Mouse (Mus musculus): ENCODE data around the gene Acbd4. TPM values are rescaled to one million over a fixed set of nuclear protein-coding genes. Genes with fewer than 3 reads are reported as not detected.
A peak's percentile ranks its signal among the peaks of the same experiment; 100 is the strongest.

The Acbd4 gene
- polyA plus RNA-seq, 1 experiment from 2014 or later: 17.0 TPM

- Histone ChIP-seq H3K9ac (replicated peaks; ENCODE audit: low read depth, low read length) (no peak overlapping the region), H3K9me3 (ENCODE audit: control insufficient read depth, low read length) (no peaks in the 10 kb centered on the region), H3K4me2 (ENCODE audit: low read length) (no peak overlapping the region), H3K36me3 (ENCODE audit: control insufficient read depth, insufficient read depth) (no peaks in the 10 kb centered on the region), H3K27ac (ENCODE audit: low read length) (no peak overlapping the region), H3K4me1 (replicated peaks; ENCODE audit: control insufficient read depth, insufficient read depth, low read length) (peaks cover 25% of the 10 kb centered on the region), H3K4me3 (replicated peaks; ENCODE audit: low read length) (no peak overlapping the region), H3K27me3 (replicated peaks; ENCODE audit: control insufficient read depth, insufficient read depth, low read length) (peaks cover 5% of the 10 kb centered on the region; the same call in 1 of the 2 replicates)
- WGBS: 85% methylated on average over 6 of the region's 6 CpGs
- no peak for ATAC-seq
Observed at GRCm38 (mm10) chr11:103105810-103106209, 4.3 kb downstream of the Acbd4 start.

- H3K9ac ChIP-seq (replicated peaks; ENCODE audit: low read depth, low read length): no peak overlapping the region
- WGBS: 49% methylated on average over 4 of the region's 4 CpGs
- H3K4me3 ChIP-seq (replicated peaks; ENCODE audit: low read length): no peak overlapping the region
- H3K4me1 ChIP-seq (replicated peaks; ENCODE audit: control insufficient read depth, insufficient read depth, low read length): peaks cover 20% of the 10 kb centered on the region
- ATAC-seq: no peak
- no peak overlapping the region for H3K4me2 ChIP-seq (ENCODE audit: low read length)
- H3K36me3 ChIP-seq (ENCODE audit: control insufficient read depth, insufficient read depth): no peaks in the 10 kb centered on the region
- peaks cover 2% of the 10 kb centered on the region for H3K27me3 ChIP-seq (replicated peaks; ENCODE audit: control insufficient read depth, insufficient read depth, low read length)
- H3K27ac ChIP-seq (ENCODE audit: low read length): no peak overlapping the region
- no peaks in the 10 kb centered on the region for H3K9me3 ChIP-seq (ENCODE audit: control insufficient read depth, low read length)
Observed at GRCm38 (mm10) chr11:103106386-103106785, 4.9 kb downstream of the Acbd4 start.

GRCm38 (mm10) chr11:103111301-103111700, 9.8 kb downstream of the Acbd4 start:
- Histone ChIP-seq H3K27ac (ENCODE audit: low read length) (no peak overlapping the region), H3K9ac (replicated peaks; ENCODE audit: low read depth, low read length) (no peak overlapping the region), H3K4me2 (ENCODE audit: low read length) (no peak overlapping the region), H3K4me1 (replicated peaks; ENCODE audit: control insufficient read depth, insufficient read depth, low read length) (peaks cover 19% of the 10 kb centered on the region), H3K9me3 (ENCODE audit: control insufficient read depth, low read length) (no peaks in the 10 kb centered on the region), H3K27me3 (replicated peaks; ENCODE audit: control insufficient read depth, insufficient read depth, low read length) (peaks cover 17% of the 10 kb centered on the region), H3K4me3 (replicated peaks; ENCODE audit: low read length) (no peak overlapping the region), H3K36me3 (ENCODE audit: control insufficient read depth, insufficient read depth) (no peaks in the 10 kb centered on the region)
- 22% methylated on average over 10 of the region's 10 CpGs for WGBS
- no peak for ATAC-seq

- Histone ChIP-seq H3K9ac (replicated peaks; ENCODE audit: low read depth, low read length) (peak overlapping the region; percentile 43), H3K4me3 (replicated peaks; ENCODE audit: low read length) (peak overlapping the region; percentile 31), H3K27ac (ENCODE audit: low read length) (no peak overlapping the region), H3K27me3 (replicated peaks; ENCODE audit: control insufficient read depth, insufficient read depth, low read length) (peaks cover 17% of the 10 kb centered on the region), H3K4me1 (replicated peaks; ENCODE audit: control insufficient read depth, insufficient read depth, low read length) (peaks cover 23% of the 10 kb centered on the region), H3K4me2 (ENCODE audit: low read length) (peak overlapping the region; percentile 51), H3K9me3 (ENCODE audit: control insufficient read depth, low read length) (no peaks in the 10 kb centered on the region), H3K36me3 (ENCODE audit: control insufficient read depth, insufficient read depth) (no peaks in the 10 kb centered on the region)
- ATAC-seq: no peak
- WGBS: 2% methylated on average over 28 of the region's 28 CpGs
Observed at GRCm38 (mm10) chr11:103111881-103112551, 10.5 kb downstream of the Acbd4 start.

- WGBS: 7% methylated on average over 9 of the region's 9 CpGs
- H3K27ac ChIP-seq (ENCODE audit: low read length): no peak overlapping the region
- peak overlapping the region; percentile 51 for H3K4me2 ChIP-seq (ENCODE audit: low read length)
- ATAC-seq: no peak
- peak overlapping the region; percentile 31 for H3K4me3 ChIP-seq (replicated peaks; ENCODE audit: low read length)
- H3K9me3 ChIP-seq (ENCODE audit: control insufficient read depth, low read length): no peaks in the 10 kb centered on the region
- H3K4me1 ChIP-seq (replicated peaks; ENCODE audit: control insufficient read depth, insufficient read depth, low read length): peaks cover 28% of the 10 kb centered on the region
- peaks cover 17% of the 10 kb centered on the region for H3K27me3 ChIP-seq (replicated peaks; ENCODE audit: control insufficient read depth, insufficient read depth, low read length)
- peak overlapping the region; percentile 43; the same call in 1 of the 2 replicates for H3K9ac ChIP-seq (replicated peaks; ENCODE audit: low read depth, low read length)
- no peaks in the 10 kb centered on the region for H3K36me3 ChIP-seq (ENCODE audit: control insufficient read depth, insufficient read depth)
Observed at GRCm38 (mm10) chr11:103112552-103112912, 11.1 kb downstream of the Acbd4 start.

- H3K36me3 ChIP-seq (ENCODE audit: control insufficient read depth, insufficient read depth): no peaks in the 10 kb centered on the region
- peaks cover 17% of the 10 kb centered on the region for H3K27me3 ChIP-seq (replicated peaks; ENCODE audit: control insufficient read depth, insufficient read depth, low read length)
- H3K27ac ChIP-seq (ENCODE audit: low read length): no peak overlapping the region
- H3K4me3 ChIP-seq (replicated peaks; ENCODE audit: low read length): no peak overlapping the region
- 32% methylated on average over 12 of the region's 12 CpGs for WGBS
- peaks cover 32% of the 10 kb centered on the region for H3K4me1 ChIP-seq (replicated peaks; ENCODE audit: control insufficient read depth, insufficient read depth, low read length)
- H3K9me3 ChIP-seq (ENCODE audit: control insufficient read depth, low read length): no peaks in the 10 kb centered on the region
- ATAC-seq: no peak
- H3K4me2 ChIP-seq (ENCODE audit: low read length): no peak overlapping the region
- H3K9ac ChIP-seq (replicated peaks; ENCODE audit: low read depth, low read length): no peak overlapping the region
Observed at GRCm38 (mm10) chr11:103113005-103113404, 11.5 kb downstream of the Acbd4 start.

- no peak for ATAC-seq
- H3K4me2 ChIP-seq (ENCODE audit: low read length): no peak overlapping the region
- H3K4me1 ChIP-seq (replicated peaks; ENCODE audit: control insufficient read depth, insufficient read depth, low read length): peaks cover 37% of the 10 kb centered on the region
- 80% methylated on average over 4 of the region's 4 CpGs for WGBS
- no peak overlapping the region for H3K9ac ChIP-seq (replicated peaks; ENCODE audit: low read depth, low read length)
- H3K4me3 ChIP-seq (replicated peaks; ENCODE audit: low read length): no peak overlapping the region
- peaks cover 17% of the 10 kb centered on the region for H3K27me3 ChIP-seq (replicated peaks; ENCODE audit: control insufficient read depth, insufficient read depth, low read length)
- no peaks in the 10 kb centered on the region for H3K36me3 ChIP-seq (ENCODE audit: control insufficient read depth, insufficient read depth)
- H3K27ac ChIP-seq (ENCODE audit: low read length): no peak overlapping the region
- H3K9me3 ChIP-seq (ENCODE audit: control insufficient read depth, low read length): no peaks in the 10 kb centered on the region
Observed at GRCm38 (mm10) chr11:103113771-103114170, 12.3 kb downstream of the Acbd4 start.

- Histone ChIP-seq H3K9me3 (ENCODE audit: control insufficient read depth, low read length) (no peaks in the 10 kb centered on the region), H3K4me3 (replicated peaks; ENCODE audit: low read length) (peak overlapping the region; percentile 73), H3K9ac (replicated peaks; ENCODE audit: low read depth, low read length) (peak overlapping the region; percentile 89), H3K4me2 (ENCODE audit: low read length) (peak overlapping the region; percentile 74), H3K27ac (ENCODE audit: low read length) (peak overlapping the region; percentile 97), H3K36me3 (ENCODE audit: control insufficient read depth, insufficient read depth) (no peaks in the 10 kb centered on the region), H3K4me1 (replicated peaks; ENCODE audit: control insufficient read depth, insufficient read depth, low read length) (peaks cover 40% of the 10 kb centered on the region), H3K27me3 (replicated peaks; ENCODE audit: control insufficient read depth, insufficient read depth, low read length) (peaks cover 17% of the 10 kb centered on the region)
- WGBS: 81% methylated on average over 11 of the region's 11 CpGs
- no peak for ATAC-seq
Observed at GRCm38 (mm10) chr11:103114270-103114943, 12.9 kb downstream of the Acbd4 start.

GRCm38 (mm10) chr11:103115163-103116007, 13.9 kb downstream of the Acbd4 start:
- Histone ChIP-seq H3K27ac (ENCODE audit: low read length) (peak overlapping the region; percentile 97), H3K4me3 (replicated peaks; ENCODE audit: low read length) (peak overlapping the region; percentile 73), H3K9ac (replicated peaks; ENCODE audit: low read depth, low read length) (peak overlapping the region; percentile 89), H3K36me3 (ENCODE audit: control insufficient read depth, insufficient read depth) (no peaks in the 10 kb centered on the region), H3K4me2 (ENCODE audit: low read length) (peak overlapping the region; percentile 74), H3K27me3 (replicated peaks; ENCODE audit: control insufficient read depth, insufficient read depth, low read length) (peaks cover 17% of the 10 kb centered on the region), H3K4me1 (replicated peaks; ENCODE audit: control insufficient read depth, insufficient read depth, low read length) (peaks cover 43% of the 10 kb centered on the region), H3K9me3 (ENCODE audit: control insufficient read depth, low read length) (no peaks in the 10 kb centered on the region)
- peak; percentile 69 for ATAC-seq
- WGBS: under 1% methylated on average over 34 of the region's 34 CpGs

Measured in forebrain, embryonic 16.5 days (tissue).